Mouse (Mus musculus): Measurements from ENCODE around the gene Ctnna2. TPM values are rescaled to one million over a fixed set of nuclear protein-coding genes. Genes with fewer than 3 reads are reported as not detected.

Gene Ctnna2
- polyA plus RNA-seq, 1 experiment: 86.0 TPM

GRCm38 (mm10) chr6:77371147-77371546 lies 608.4 kb downstream of the Ctnna2 start:
- TF ChIP-seq CTCF (IDR thresholded peaks at IDR 0.05; ENCODE audit: extremely low read depth, insufficient read depth, low read length): no peak
- no peak for TF ChIP-seq POLR2A (IDR thresholded peaks at IDR 0.05; ENCODE audit: extremely low read depth, insufficient read depth, low read length)
- H3K4me1 ChIP-seq (ENCODE audit: control insufficient read depth, insufficient read depth, low read length): no peaks in the 10 kb centered on the region; the same call in 1 of the 2 replicates

DNA sequence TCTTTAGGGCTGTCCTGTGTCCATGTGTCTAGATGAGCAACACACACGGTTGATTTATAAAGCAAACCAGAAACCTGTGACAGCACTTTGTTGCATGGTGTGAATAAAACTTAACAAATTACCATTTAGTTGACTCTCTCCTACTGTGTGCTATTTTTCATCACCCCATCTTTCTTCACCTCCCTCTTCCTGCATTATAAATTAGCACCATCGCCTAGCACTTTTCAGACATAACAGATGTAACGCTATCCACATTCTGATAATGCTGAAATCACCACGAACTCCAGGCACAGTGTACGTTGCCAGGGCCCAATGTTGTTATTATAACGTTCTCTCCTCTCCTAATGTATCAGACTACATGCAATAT lies 621.0 kb downstream of the Ctnna2 start:
- Histone ChIP-seq H3K4me3 (ENCODE audit: insufficient read depth, low read length) (no peak overlapping the region), H3K27ac (ENCODE audit: insufficient read depth, low read length) (no peak overlapping the region), H3K4me1 (ENCODE audit: control insufficient read depth, insufficient read depth, low read length) (no peaks in the 10 kb centered on the region)
- TF ChIP-seq POLR2A (IDR thresholded peaks at IDR 0.05; ENCODE audit: extremely low read depth, insufficient read depth, low read length) (no peak), CTCF (IDR thresholded peaks at IDR 0.05; ENCODE audit: extremely low read depth, insufficient read depth, low read length) (no peak)

More at GRCm38 (mm10) chr6:77371147-77371546, 608.4 kb downstream of the Ctnna2 start:
- Histone ChIP-seq H3K4me3 (ENCODE audit: insufficient read depth, low read length) (no peak overlapping the region), H3K27ac (ENCODE audit: insufficient read depth, low read length) (no peak overlapping the region)

DNA sequence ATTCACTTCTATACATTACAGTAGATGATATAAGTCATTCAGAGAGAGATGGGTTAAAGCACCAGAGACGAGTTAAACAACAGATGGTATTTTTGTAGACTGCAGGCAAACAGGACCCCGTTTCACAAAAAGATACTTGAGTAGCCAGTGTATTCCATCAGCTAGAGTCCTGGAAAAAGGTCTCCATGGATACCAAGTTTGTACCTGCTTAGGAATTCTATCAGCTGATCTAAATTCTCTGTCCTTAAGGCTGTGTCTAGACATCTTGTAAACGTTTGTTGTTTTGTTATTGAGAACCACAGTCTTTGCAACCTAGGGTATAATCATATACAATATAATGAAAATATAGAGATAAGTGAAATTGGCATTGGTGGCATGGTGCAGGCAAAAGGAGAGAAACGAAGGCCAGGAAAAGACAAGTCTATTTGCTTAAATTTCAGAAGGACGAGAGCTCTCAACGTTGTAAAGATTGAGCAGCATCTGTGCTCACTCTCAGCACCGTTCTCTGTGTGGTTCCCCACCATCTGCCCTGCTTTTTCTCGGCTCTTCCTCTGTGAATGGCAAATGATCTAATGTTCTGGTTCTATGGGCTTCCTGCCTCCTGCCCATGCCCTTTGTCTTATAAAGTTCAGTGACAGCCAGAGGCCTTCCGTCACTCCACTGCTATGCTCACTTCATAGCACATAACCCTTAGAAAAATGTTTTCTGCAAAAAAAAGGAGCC lies 621.6 kb downstream of the Ctnna2 start:
- TF ChIP-seq POLR2A (IDR thresholded peaks at IDR 0.05; ENCODE audit: extremely low read depth, insufficient read depth, low read length) (no peak), CTCF (IDR thresholded peaks at IDR 0.05; ENCODE audit: extremely low read depth, insufficient read depth, low read length) (no peak)

DNA sequence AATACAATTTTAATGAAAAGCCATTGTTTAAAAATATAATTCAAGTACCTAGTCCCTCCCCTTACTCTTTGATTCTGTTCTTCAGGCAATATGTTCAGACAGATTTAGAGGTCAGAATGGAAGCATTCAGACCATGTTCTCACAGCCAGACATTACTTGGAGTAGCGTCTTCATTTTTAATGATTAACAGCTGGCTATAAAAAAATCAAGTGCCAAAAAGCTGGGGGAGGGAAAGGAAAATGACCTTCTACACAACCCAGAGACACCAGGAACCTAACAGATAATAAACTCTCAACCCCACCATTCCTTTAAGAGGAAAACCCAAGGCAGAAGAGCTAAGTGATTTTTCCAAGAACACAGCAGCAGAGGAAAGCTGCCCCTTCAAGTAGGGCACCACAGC lies 624.7 kb downstream of the Ctnna2 start:
- Histone ChIP-seq H3K4me1 (ENCODE audit: control insufficient read depth, insufficient read depth, low read length) (no peaks in the 10 kb centered on the region), H3K27ac (ENCODE audit: insufficient read depth, low read length) (no peak overlapping the region), H3K4me3 (ENCODE audit: insufficient read depth, low read length) (no peak overlapping the region)
- TF ChIP-seq CTCF (IDR thresholded peaks at IDR 0.05; ENCODE audit: extremely low read depth, insufficient read depth, low read length) (no peak), POLR2A (IDR thresholded peaks at IDR 0.05; ENCODE audit: extremely low read depth, insufficient read depth, low read length) (no peak)

More for the DNA sequence above, 621.6 kb downstream of the Ctnna2 start:
- H3K4me3 ChIP-seq (ENCODE audit: insufficient read depth, low read length): no peak overlapping the region
- H3K4me1 ChIP-seq (ENCODE audit: control insufficient read depth, insufficient read depth, low read length): no peaks in the 10 kb centered on the region
- H3K27ac ChIP-seq (ENCODE audit: insufficient read depth, low read length): no peak overlapping the region

GRCm38 (mm10) chr6:77343781-77344180 lies 635.7 kb downstream of the Ctnna2 start:
- H3K4me3 ChIP-seq (ENCODE audit: insufficient read depth, low read length): no peak overlapping the region
- no peak overlapping the region for H3K27ac ChIP-seq (ENCODE audit: insufficient read depth, low read length)
- H3K4me1 ChIP-seq (ENCODE audit: control insufficient read depth, insufficient read depth, low read length): no peaks in the 10 kb centered on the region
- no peak for TF ChIP-seq CTCF (IDR thresholded peaks at IDR 0.05; ENCODE audit: extremely low read depth, insufficient read depth, low read length)
- no peak for TF ChIP-seq POLR2A (IDR thresholded peaks at IDR 0.05; ENCODE audit: extremely low read depth, insufficient read depth, low read length)

GRCm38 (mm10) chr6:77335537-77335936 lies 644.0 kb downstream of the Ctnna2 start:
- no peak for TF ChIP-seq POLR2A (IDR thresholded peaks at IDR 0.05; ENCODE audit: extremely low read depth, insufficient read depth, low read length)
- TF ChIP-seq CTCF (IDR thresholded peaks at IDR 0.05; ENCODE audit: extremely low read depth, insufficient read depth, low read length): no peak
- no peaks in the 10 kb centered on the region for H3K4me1 ChIP-seq (ENCODE audit: control insufficient read depth, insufficient read depth, low read length)
- no peak overlapping the region for H3K27ac ChIP-seq (ENCODE audit: insufficient read depth, low read length)
- H3K4me3 ChIP-seq (ENCODE audit: insufficient read depth, low read length): no peak overlapping the region

GRCm38 (mm10) chr6:77324748-77325147 lies 654.8 kb downstream of the Ctnna2 start:
- Histone ChIP-seq H3K27ac (ENCODE audit: insufficient read depth, low read length) (no peak overlapping the region), H3K4me1 (ENCODE audit: control insufficient read depth, insufficient read depth, low read length) (peaks cover 2% of the 10 kb centered on the region; the same call in 1 of the 2 replicates), H3K4me3 (ENCODE audit: insufficient read depth, low read length) (no peak overlapping the region)
- TF ChIP-seq CTCF (IDR thresholded peaks at IDR 0.05; ENCODE audit: extremely low read depth, insufficient read depth, low read length): no peak
- TF ChIP-seq POLR2A (IDR thresholded peaks at IDR 0.05; ENCODE audit: extremely low read depth, insufficient read depth, low read length): no peak

DNA sequence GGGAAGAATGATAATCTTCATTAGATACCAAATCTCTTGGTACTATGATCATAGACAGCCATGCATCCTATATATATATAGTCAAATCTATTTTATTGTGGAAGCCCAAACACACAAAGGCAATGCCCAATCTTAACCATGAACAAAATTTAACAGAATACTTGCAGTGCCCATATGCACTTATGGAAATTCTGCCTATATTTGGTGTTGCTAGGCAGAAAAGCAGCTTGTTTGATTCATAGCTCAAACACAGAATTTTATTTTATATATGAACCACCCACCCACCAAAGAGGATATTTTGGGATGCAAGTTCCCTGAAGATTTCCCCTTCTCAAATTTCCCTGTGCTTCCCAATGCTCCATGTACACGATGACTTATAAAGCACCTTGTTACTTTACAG lies 655.2 kb downstream of the Ctnna2 start:
- H3K4me1 ChIP-seq (ENCODE audit: control insufficient read depth, insufficient read depth, low read length): peaks cover 2% of the 10 kb centered on the region; the same call in 1 of the 2 replicates
- no peak for TF ChIP-seq CTCF (IDR thresholded peaks at IDR 0.05; ENCODE audit: extremely low read depth, insufficient read depth, low read length)
- no peak for TF ChIP-seq POLR2A (IDR thresholded peaks at IDR 0.05; ENCODE audit: extremely low read depth, insufficient read depth, low read length)
- no peak overlapping the region for H3K27ac ChIP-seq (ENCODE audit: insufficient read depth, low read length)
- H3K4me3 ChIP-seq (ENCODE audit: insufficient read depth, low read length): no peak overlapping the region

GRCm38 (mm10) chr6:77306796-77307195 lies 672.7 kb downstream of the Ctnna2 start:
- TF ChIP-seq CTCF (IDR thresholded peaks at IDR 0.05; ENCODE audit: extremely low read depth, insufficient read depth, low read length) (no peak), POLR2A (IDR thresholded peaks at IDR 0.05; ENCODE audit: extremely low read depth, insufficient read depth, low read length) (no peak)
- Histone ChIP-seq H3K4me3 (ENCODE audit: insufficient read depth, low read length) (no peak overlapping the region), H3K27ac (ENCODE audit: insufficient read depth, low read length) (no peak overlapping the region), H3K4me1 (ENCODE audit: control insufficient read depth, insufficient read depth, low read length) (no peaks in the 10 kb centered on the region; the same call in 1 of the 2 replicates)

GRCm38 (mm10) chr6:77301305-77301704 lies 678.2 kb downstream of the Ctnna2 start:
- Histone ChIP-seq H3K4me3 (ENCODE audit: insufficient read depth, low read length) (no peak overlapping the region), H3K27ac (ENCODE audit: insufficient read depth, low read length) (no peak overlapping the region), H3K4me1 (ENCODE audit: control insufficient read depth, insufficient read depth, low read length) (no peaks in the 10 kb centered on the region)
- TF ChIP-seq POLR2A (IDR thresholded peaks at IDR 0.05; ENCODE audit: extremely low read depth, insufficient read depth, low read length) (no peak), CTCF (IDR thresholded peaks at IDR 0.05; ENCODE audit: extremely low read depth, insufficient read depth, low read length) (no peak)
